Mouse (Mus musculus): ENCODE measurements around the gene Nwd2.

The Nwd2 gene

DNA sequence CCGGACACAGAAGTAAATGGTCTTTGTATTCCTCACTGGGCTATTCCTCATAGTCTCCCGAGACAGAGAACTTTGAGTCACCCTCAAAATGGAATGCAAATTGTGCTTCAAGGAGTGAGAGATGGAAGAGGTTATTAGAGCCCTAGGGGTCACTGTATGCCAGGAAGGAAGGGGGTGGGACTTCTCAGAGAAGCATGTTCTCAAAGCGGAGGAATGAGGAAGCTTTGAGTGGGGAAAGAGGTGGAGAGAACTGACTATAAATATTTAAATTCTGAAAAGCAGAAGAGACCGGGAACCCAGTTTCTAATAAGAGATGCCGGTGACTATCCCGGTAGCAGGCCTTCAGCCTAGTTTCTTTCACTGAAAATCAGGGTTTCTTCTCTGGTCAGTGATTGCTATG, 178.1 kb downstream of the Nwd2 start:
- Histone ChIP-seq H3K4me1 (replicated peaks; ENCODE audit: low read depth, low read length) (no peaks in the 10 kb centered on the region), H3K4me3 (replicated peaks; ENCODE audit: low read length) (no peak overlapping the region), H3K36me3 (ENCODE audit: insufficient read depth, low read length) (no peaks in the 10 kb centered on the region), H3K9me3 (ENCODE audit: low read length) (peaks cover 12% of the 10 kb centered on the region), H3K27me3 (ENCODE audit: insufficient read depth, low read length) (no peaks in the 10 kb centered on the region)
- TF ChIP-seq NANOG (IDR thresholded peaks at IDR 0.05; ENCODE audit: borderline replicate concordance, low read length) (no peak), CTCF (conservative IDR thresholded peaks at IDR 0.05; ENCODE audit: low read length) (no peak), POU5F1 (IDR thresholded peaks at IDR 0.05; ENCODE audit: borderline replicate concordance, low read length) (no peak)

DNA sequence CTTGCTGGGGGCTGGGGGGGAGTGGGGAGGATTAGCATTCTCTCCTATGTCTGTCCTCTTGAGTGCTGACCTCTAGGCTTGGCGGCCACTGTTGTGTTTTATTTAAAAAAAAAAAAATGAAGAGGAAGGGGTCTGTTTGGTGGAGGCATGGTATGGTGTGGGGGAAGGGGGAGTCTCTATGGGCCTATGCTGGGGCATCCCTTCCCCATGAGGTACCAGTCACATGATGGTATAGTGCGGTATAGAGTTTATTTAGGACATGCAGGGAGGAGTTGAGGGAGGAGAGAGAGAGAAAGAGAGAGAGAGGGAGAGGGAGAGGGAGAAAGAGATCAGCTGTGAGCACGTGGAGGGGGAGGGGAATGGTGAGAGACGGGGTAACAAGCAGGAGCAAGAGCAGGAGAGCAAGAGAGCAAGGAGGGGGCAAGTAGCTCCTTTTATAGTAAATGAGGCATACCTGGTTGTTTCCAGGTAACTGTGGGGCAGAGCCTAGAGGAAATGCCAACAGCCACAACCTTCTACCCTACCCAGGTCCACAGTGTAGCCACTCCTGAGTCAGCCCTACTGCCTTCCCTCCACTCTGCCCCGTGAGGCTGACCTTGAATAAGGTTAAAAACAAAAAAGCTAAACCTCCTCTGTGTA, 178.6 kb downstream of the Nwd2 start:
- H3K36me3 ChIP-seq (ENCODE audit: insufficient read depth, low read length) = no peaks in the 10 kb centered on the region
- no peaks in the 10 kb centered on the region for H3K27me3 ChIP-seq (ENCODE audit: insufficient read depth, low read length)
- no peak for TF ChIP-seq POU5F1 (IDR thresholded peaks at IDR 0.05; ENCODE audit: borderline replicate concordance, low read length)
- no peak overlapping the region for H3K4me3 ChIP-seq (replicated peaks; ENCODE audit: low read length)
- H3K9me3 ChIP-seq (ENCODE audit: low read length) = peaks cover 12% of the 10 kb centered on the region
- H3K4me1 ChIP-seq (replicated peaks; ENCODE audit: low read depth, low read length) = no peaks in the 10 kb centered on the region

DNA sequence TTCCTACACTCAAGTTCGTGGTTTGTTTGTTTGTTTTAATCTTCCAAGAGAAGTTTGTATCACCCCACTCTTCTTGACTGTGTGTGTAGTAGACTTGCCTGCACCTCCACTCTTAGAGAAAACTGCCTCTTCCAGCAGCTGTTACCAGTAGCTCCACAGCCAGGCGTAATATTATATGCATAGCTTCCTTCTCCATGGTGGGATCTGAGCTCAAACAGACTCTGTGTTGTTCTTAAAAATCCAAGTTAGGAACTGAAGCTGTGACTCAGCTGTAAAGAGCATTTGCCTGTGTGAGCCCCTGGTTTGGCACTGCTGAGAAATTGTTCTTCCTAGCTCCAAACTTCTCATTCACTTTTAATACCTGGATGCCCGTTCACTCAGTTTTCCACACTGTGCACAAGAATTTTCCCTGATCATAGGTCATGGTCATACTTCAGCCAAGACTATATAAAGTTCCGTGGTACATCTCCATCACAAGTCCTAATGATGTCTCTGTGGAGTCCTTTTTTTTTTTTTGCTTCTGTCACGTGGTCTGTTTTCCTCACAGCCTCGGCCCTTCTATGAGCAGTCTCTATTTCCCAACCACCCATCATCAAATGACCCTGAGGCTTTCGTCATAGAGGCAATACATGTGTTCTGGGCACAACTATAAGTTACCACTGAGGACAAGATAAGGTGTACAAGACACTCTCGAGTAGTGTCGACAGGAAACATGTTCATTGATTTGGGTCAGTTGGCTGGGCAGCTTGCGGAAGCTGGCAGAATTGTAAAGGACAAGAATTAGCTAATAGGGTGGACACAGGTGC, 179.7 kb downstream of the Nwd2 start:
- Histone ChIP-seq H3K4me3 (replicated peaks; ENCODE audit: low read length) (no peak overlapping the region), H3K9me3 (ENCODE audit: low read length) (peaks cover 12% of the 10 kb centered on the region), H3K36me3 (ENCODE audit: insufficient read depth, low read length) (no peaks in the 10 kb centered on the region), H3K27me3 (ENCODE audit: insufficient read depth, low read length) (no peaks in the 10 kb centered on the region), H3K4me1 (replicated peaks; ENCODE audit: low read depth, low read length) (no peaks in the 10 kb centered on the region)
- TF ChIP-seq NANOG (IDR thresholded peaks at IDR 0.05; ENCODE audit: borderline replicate concordance, low read length) (no peak), POU5F1 (IDR thresholded peaks at IDR 0.05; ENCODE audit: borderline replicate concordance, low read length) (no peak), CTCF (conservative IDR thresholded peaks at IDR 0.05; ENCODE audit: low read length) (no peak)

DNA sequence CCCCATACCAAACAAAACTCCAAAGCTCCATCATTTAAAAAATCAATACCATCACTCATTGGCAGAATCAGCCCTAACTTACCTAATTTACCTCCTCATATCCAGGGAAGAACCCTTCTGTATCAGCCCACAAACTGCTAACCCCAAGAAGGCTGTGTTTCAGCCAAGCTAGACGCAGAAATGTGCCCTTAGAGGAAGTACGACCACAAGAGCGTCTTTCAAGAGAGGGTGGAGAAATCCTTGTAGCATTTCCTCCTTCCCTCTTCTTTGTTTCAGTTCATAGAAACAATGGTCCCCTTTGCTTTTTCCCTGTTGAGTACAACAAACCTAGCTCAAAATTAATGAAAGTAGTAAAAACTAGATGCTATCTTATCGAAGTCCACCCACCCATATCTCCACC, 182.2 kb downstream of the Nwd2 start:
- no peaks in the 10 kb centered on the region for H3K27me3 ChIP-seq (ENCODE audit: insufficient read depth, low read length)
- H3K4me3 ChIP-seq (replicated peaks; ENCODE audit: low read length) = no peak overlapping the region
- H3K36me3 ChIP-seq (ENCODE audit: insufficient read depth, low read length) = no peaks in the 10 kb centered on the region
- no peaks in the 10 kb centered on the region for H3K4me1 ChIP-seq (replicated peaks; ENCODE audit: low read depth, low read length)
- H3K9me3 ChIP-seq (ENCODE audit: low read length) = peaks cover 12% of the 10 kb centered on the region
- TF ChIP-seq CTCF (conservative IDR thresholded peaks at IDR 0.05; ENCODE audit: low read length) (no peak), POU5F1 (IDR thresholded peaks at IDR 0.05; ENCODE audit: borderline replicate concordance, low read length) (no peak), NANOG (IDR thresholded peaks at IDR 0.05; ENCODE audit: borderline replicate concordance, low read length) (no peak)

DNA sequence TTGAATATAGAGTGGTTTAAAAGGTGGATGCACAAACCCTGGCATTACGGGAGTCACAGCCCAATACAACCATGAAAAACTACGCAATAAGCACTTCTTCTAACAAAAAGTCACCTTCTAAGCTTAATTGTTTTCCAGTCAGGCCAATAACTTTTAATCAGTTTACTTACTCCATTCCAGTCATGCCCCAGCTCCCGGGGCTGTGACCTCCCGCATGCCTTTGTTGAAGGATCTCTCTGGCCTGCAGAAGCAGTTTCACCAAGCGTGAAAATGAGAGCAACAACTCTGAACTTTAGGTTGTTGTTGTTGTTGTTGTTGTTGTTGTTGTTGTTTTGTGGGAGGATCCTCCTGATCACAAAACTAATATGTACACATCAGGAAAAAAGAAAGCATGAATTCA, 185.1 kb downstream of the Nwd2 start:
- TF ChIP-seq NANOG (IDR thresholded peaks at IDR 0.05; ENCODE audit: borderline replicate concordance, low read length) = no peak
- no peak for TF ChIP-seq POU5F1 (IDR thresholded peaks at IDR 0.05; ENCODE audit: borderline replicate concordance, low read length)
- no peak for TF ChIP-seq CTCF (conservative IDR thresholded peaks at IDR 0.05; ENCODE audit: low read length)
- Histone ChIP-seq H3K4me1 (replicated peaks; ENCODE audit: low read depth, low read length) (no peaks in the 10 kb centered on the region), H3K27me3 (ENCODE audit: insufficient read depth, low read length) (no peaks in the 10 kb centered on the region), H3K4me3 (replicated peaks; ENCODE audit: low read length) (no peak overlapping the region), H3K9me3 (ENCODE audit: low read length) (peaks cover 19% of the 10 kb centered on the region), H3K36me3 (ENCODE audit: insufficient read depth, low read length) (no peaks in the 10 kb centered on the region)

DNA sequence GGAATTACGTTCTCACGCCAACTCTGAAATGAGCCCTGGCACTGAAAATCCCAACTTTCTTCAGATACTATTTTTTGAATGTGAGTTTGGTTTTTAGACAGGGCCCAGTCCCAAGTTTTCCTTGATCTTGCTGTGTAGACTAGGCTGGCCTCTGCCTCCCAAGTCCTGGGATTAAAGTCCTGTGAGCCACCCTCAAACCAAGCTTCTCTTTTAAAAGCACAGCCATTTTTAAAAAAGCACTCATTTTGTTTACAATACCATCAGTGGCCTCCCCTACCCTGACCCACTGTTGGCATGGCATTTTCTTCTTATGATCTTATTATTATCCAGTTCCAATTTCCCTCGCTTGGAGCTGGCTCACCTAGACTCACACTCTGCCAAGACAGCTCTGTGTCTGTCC, 185.5 kb downstream of the Nwd2 start:
- Histone ChIP-seq H3K27me3 (ENCODE audit: insufficient read depth, low read length) (no peaks in the 10 kb centered on the region), H3K4me1 (replicated peaks; ENCODE audit: low read depth, low read length) (no peaks in the 10 kb centered on the region), H3K9me3 (ENCODE audit: low read length) (peaks cover 19% of the 10 kb centered on the region), H3K4me3 (replicated peaks; ENCODE audit: low read length) (no peak overlapping the region), H3K36me3 (ENCODE audit: insufficient read depth, low read length) (no peaks in the 10 kb centered on the region)
- TF ChIP-seq NANOG (IDR thresholded peaks at IDR 0.05; ENCODE audit: borderline replicate concordance, low read length) (no peak), POU5F1 (IDR thresholded peaks at IDR 0.05; ENCODE audit: borderline replicate concordance, low read length) (no peak), CTCF (conservative IDR thresholded peaks at IDR 0.05; ENCODE audit: low read length) (no peak)

DNA sequence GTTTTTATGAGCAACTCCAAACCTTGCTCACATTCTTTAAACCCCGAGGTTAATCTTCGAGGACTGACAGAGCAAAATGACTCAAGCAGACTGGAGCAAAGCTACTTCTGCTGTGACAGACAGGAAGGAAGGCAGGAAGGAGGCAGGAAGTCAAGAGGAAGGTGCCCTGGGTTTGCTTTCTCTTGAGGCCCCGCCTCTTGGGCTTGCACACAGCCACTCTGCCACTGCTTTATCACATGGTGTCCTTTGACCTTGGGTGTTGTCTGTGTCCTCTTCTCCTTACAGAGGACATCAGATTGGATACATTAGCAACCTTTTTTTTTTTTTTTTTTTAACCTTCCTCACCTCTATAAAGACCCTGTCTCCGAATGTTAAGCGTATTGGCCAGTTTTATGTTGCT, 188.2 kb downstream of the Nwd2 start:
- no peaks in the 10 kb centered on the region for H3K27me3 ChIP-seq (ENCODE audit: insufficient read depth, low read length)

DNA sequence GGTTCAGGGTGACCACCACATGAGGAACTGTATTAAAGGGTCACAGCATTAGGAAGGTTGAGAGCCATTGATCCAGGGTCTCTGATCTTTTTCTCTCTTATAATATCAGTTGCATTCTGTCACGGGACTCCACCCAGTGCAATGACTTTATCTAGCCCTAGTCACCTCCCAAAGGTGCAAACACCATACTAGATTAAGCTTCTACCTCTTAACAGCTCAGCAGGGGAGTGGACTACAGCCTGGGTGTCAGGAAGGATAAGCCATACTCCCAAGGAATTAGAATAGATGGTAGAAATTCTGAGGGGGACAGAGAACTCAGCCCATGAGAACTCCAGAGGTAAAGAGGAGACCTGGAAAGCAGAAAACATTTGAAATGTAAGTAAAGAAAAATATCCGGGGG, 188.9 kb downstream of the Nwd2 start:
- H3K4me3 ChIP-seq (replicated peaks; ENCODE audit: low read length) = no peak overlapping the region
- no peak for TF ChIP-seq NANOG (IDR thresholded peaks at IDR 0.05; ENCODE audit: borderline replicate concordance, low read length)
- TF ChIP-seq POU5F1 (IDR thresholded peaks at IDR 0.05; ENCODE audit: borderline replicate concordance, low read length) = no peak
- TF ChIP-seq CTCF (conservative IDR thresholded peaks at IDR 0.05; ENCODE audit: low read length) = no peak

More for the DNA sequence above, 188.2 kb downstream of the Nwd2 start:
- Histone ChIP-seq H3K4me1 (replicated peaks; ENCODE audit: low read depth, low read length) (no peaks in the 10 kb centered on the region), H3K36me3 (ENCODE audit: insufficient read depth, low read length) (no peaks in the 10 kb centered on the region), H3K4me3 (replicated peaks; ENCODE audit: low read length) (no peak overlapping the region), H3K9me3 (ENCODE audit: low read length) (peaks cover 7% of the 10 kb centered on the region; the same call in 1 of the 2 replicates)
- TF ChIP-seq NANOG (IDR thresholded peaks at IDR 0.05; ENCODE audit: borderline replicate concordance, low read length) (no peak), CTCF (conservative IDR thresholded peaks at IDR 0.05; ENCODE audit: low read length) (no peak), POU5F1 (IDR thresholded peaks at IDR 0.05; ENCODE audit: borderline replicate concordance, low read length) (no peak)

More for the DNA sequence above, 188.9 kb downstream of the Nwd2 start:
- H3K4me1 ChIP-seq (replicated peaks; ENCODE audit: low read depth, low read length) = no peaks in the 10 kb centered on the region
- no peaks in the 10 kb centered on the region for H3K36me3 ChIP-seq (ENCODE audit: insufficient read depth, low read length)
- H3K27me3 ChIP-seq (ENCODE audit: insufficient read depth, low read length) = no peaks in the 10 kb centered on the region
- peaks cover 7% of the 10 kb centered on the region; the same call in 1 of the 2 replicates for H3K9me3 ChIP-seq (ENCODE audit: low read length)
